Mouse (Mus musculus): ENCODE results near the gene Tsc22d2. TPM values are rescaled to one million over a fixed set of nuclear protein-coding genes. Genes with fewer than 3 reads are reported as not detected.
"Not testable (repeated sequence)": the region's sequence is repeated elsewhere in the genome, so short reads cannot be mapped to it uniquely, and the experiment has no call there.

Gene Tsc22d2
- total and polyA plus RNA-seq, 2 experiments: 6.7 to 7.7 TPM

- TF ChIP-seq POLR2A (IDR thresholded peaks at IDR 0.05; ENCODE audit: extremely low read depth, insufficient read depth, low read length): no peak
- TF ChIP-seq CTCF (IDR thresholded peaks at IDR 0.05; ENCODE audit: low read depth, low read length): peak; percentile 25; the same call in 1 of the 2 replicates
- DNase-seq (ENCODE audit: extremely low read depth, low read depth, low spot score): peak; percentile 37
- H3K27me3 ChIP-seq (ENCODE audit: control insufficient read depth, insufficient read depth, low read length): no peaks in the 10 kb centered on the region
These were observed 33.7 kb downstream of the Tsc22d2 start for GRCm38 (mm10) chr3:58448230-58448629.

GRCm38 (mm10) chr3:58449487-58449886 is 35.0 kb downstream of the Tsc22d2 start:
- no peaks in the 10 kb centered on the region for H3K27me3 ChIP-seq (ENCODE audit: control insufficient read depth, insufficient read depth, low read length)
- no peak for TF ChIP-seq CTCF (IDR thresholded peaks at IDR 0.05; ENCODE audit: low read depth, low read length)
- no peak for TF ChIP-seq POLR2A (IDR thresholded peaks at IDR 0.05; ENCODE audit: extremely low read depth, insufficient read depth, low read length)
- 92% methylated on average over 3 of the region's 3 CpGs for WGBS
- H3K4me3 ChIP-seq (ENCODE audit: insufficient read depth, low read depth, low read length): no peak overlapping the region
- H3K36me3 ChIP-seq (ENCODE audit: control insufficient read depth, insufficient read depth, low read length): peaks cover 2% of the 10 kb centered on the region; the same call in 1 of the 2 replicates
- no peak for DNase-seq (ENCODE audit: extremely low read depth, low read depth, low spot score)
- peaks cover 10% of the 10 kb centered on the region; the same call in 1 of the 2 replicates for H3K4me1 ChIP-seq (ENCODE audit: control insufficient read depth, insufficient read depth, low read length)
- no peaks in the 10 kb centered on the region; the same call in 1 of the 2 replicates for H3K79me2 ChIP-seq (ENCODE audit: control insufficient read depth, insufficient read depth, low read length)
- H3K9ac ChIP-seq (ENCODE audit: low read depth, low read length): no peak overlapping the region
- H3K27ac ChIP-seq (replicated peaks; ENCODE audit: insufficient read depth, low read depth, low read length): no peak overlapping the region

More at GRCm38 (mm10) chr3:58448230-58448629, 33.7 kb downstream of the Tsc22d2 start:
- no peaks in the 10 kb centered on the region; the same call in 1 of the 2 replicates for H3K79me2 ChIP-seq (ENCODE audit: control insufficient read depth, insufficient read depth, low read length)
- no peak overlapping the region for H3K27ac ChIP-seq (replicated peaks; ENCODE audit: insufficient read depth, low read depth, low read length)
- 77% methylated on average over 2 of the region's 2 CpGs for WGBS
- H3K4me3 ChIP-seq (ENCODE audit: insufficient read depth, low read depth, low read length): no peak overlapping the region
- H3K9ac ChIP-seq (ENCODE audit: low read depth, low read length): no peak overlapping the region
- H3K36me3 ChIP-seq (ENCODE audit: control insufficient read depth, insufficient read depth, low read length): peaks cover 2% of the 10 kb centered on the region; the same call in 1 of the 2 replicates
- peaks cover 2% of the 10 kb centered on the region; the same call in 1 of the 2 replicates for H3K4me1 ChIP-seq (ENCODE audit: control insufficient read depth, insufficient read depth, low read length)

DNA sequence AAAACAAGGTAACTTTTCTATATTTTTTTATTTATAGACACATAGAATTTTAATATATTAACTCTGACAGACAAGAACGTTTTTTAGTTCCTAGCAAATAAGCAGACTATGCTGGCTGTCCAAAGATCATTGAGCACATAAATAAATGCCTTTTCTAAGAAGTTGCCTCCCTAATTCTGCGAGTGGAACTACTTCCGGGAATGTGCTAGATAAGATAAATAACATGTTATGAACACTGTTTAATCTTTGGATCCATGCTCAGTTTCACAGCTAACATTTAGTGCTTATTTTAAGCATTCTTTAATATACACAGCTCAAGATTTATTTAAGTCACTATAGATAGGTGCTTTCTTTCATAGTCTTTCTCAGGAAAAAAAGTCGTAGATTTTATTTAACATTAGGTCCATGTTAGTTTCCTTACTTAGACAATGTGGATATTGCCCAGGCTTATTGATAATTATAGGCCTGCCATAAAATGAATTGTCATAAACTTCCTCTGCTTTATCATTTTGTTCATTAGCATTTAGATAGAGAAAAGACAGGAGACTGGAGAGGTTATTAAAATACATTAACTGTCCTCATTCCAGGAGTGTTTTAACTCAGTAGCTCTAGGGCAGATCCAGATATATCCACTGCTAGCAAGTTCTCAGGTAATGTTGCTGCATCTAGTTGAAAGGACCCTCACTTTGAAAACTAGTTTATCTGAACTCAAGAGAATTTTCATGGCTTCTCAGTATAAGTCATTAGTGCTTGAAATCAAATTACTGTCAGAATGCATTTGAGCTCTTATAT is 40.1 kb downstream of the Tsc22d2 start:
- H3K4me1 ChIP-seq (ENCODE audit: control insufficient read depth, insufficient read depth, low read length): peaks cover 11% of the 10 kb centered on the region; the same call in 1 of the 2 replicates
- H3K36me3 ChIP-seq (ENCODE audit: control insufficient read depth, insufficient read depth, low read length): peaks cover 5% of the 10 kb centered on the region; the same call in 1 of the 2 replicates
- H3K4me3 ChIP-seq (ENCODE audit: insufficient read depth, low read depth, low read length): no peak overlapping the region
- no peak for DNase-seq (ENCODE audit: extremely low read depth, low read depth, low spot score)
- H3K27me3 ChIP-seq (ENCODE audit: control insufficient read depth, insufficient read depth, low read length): no peaks in the 10 kb centered on the region
- H3K27ac ChIP-seq (replicated peaks; ENCODE audit: insufficient read depth, low read depth, low read length): no peak overlapping the region
- no peak overlapping the region for H3K9ac ChIP-seq (ENCODE audit: low read depth, low read length)
- TF ChIP-seq POLR2A (IDR thresholded peaks at IDR 0.05; ENCODE audit: extremely low read depth, insufficient read depth, low read length) (no peak), CTCF (IDR thresholded peaks at IDR 0.05; ENCODE audit: low read depth, low read length) (no peak)
- no peaks in the 10 kb centered on the region; the same call in 1 of the 2 replicates for H3K79me2 ChIP-seq (ENCODE audit: control insufficient read depth, insufficient read depth, low read length)
- 27% methylated on average over 4 of the region's 4 CpGs for WGBS

DNA sequence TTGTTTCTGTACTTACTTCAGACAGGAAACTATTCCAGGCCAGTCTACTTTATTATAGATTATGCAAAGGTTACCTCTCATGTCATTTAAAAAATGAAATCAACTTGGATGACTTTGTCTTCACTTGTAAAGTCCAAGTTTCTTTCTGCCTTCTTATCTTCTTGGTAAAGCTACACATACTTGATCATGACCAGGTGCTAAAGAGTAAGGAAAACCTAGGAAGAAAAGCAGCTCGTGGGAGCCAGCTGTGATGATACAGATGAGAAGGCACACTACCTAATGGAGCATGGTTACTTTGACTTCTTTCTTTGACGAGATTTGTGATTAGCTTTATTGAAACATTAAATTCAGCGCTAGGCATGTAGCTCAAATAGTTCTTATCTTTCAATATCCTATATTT is 40.7 kb downstream of the Tsc22d2 start:
- Histone ChIP-seq H3K36me3 (ENCODE audit: control insufficient read depth, insufficient read depth, low read length) (peaks cover 9% of the 10 kb centered on the region), H3K9ac (ENCODE audit: low read depth, low read length) (no peak overlapping the region), H3K27me3 (ENCODE audit: control insufficient read depth, insufficient read depth, low read length) (no peaks in the 10 kb centered on the region), H3K4me3 (ENCODE audit: insufficient read depth, low read depth, low read length) (no peak overlapping the region), H3K79me2 (ENCODE audit: control insufficient read depth, insufficient read depth, low read length) (no peaks in the 10 kb centered on the region; the same call in 1 of the 2 replicates), H3K27ac (replicated peaks; ENCODE audit: insufficient read depth, low read depth, low read length) (no peak overlapping the region), H3K4me1 (ENCODE audit: control insufficient read depth, insufficient read depth, low read length) (peaks cover 9% of the 10 kb centered on the region; the same call in 1 of the 2 replicates)
- TF ChIP-seq POLR2A (IDR thresholded peaks at IDR 0.05; ENCODE audit: extremely low read depth, insufficient read depth, low read length): no peak
- no peak for TF ChIP-seq CTCF (IDR thresholded peaks at IDR 0.05; ENCODE audit: low read depth, low read length)
- no peak for DNase-seq (ENCODE audit: extremely low read depth, low read depth, low spot score)
- WGBS: 95% methylated on average over 3 of the region's 3 CpGs

- Histone ChIP-seq H3K79me2 (ENCODE audit: control insufficient read depth, insufficient read depth, low read length) (no peaks in the 10 kb centered on the region), H3K9ac (ENCODE audit: low read depth, low read length) (no peak overlapping the region), H3K36me3 (ENCODE audit: control insufficient read depth, insufficient read depth, low read length) (no peaks in the 10 kb centered on the region), H3K27ac (replicated peaks; ENCODE audit: insufficient read depth, low read depth, low read length) (no peak overlapping the region), H3K4me1 (ENCODE audit: control insufficient read depth, insufficient read depth, low read length) (no peaks in the 10 kb centered on the region), H3K4me3 (ENCODE audit: insufficient read depth, low read depth, low read length) (no peak overlapping the region), H3K27me3 (ENCODE audit: control insufficient read depth, insufficient read depth, low read length) (no peaks in the 10 kb centered on the region)
- WGBS: 74% methylated on average over 9 of the region's 9 CpGs
- DNase-seq (ENCODE audit: extremely low read depth, low read depth, low spot score): no peak
- TF ChIP-seq CTCF (IDR thresholded peaks at IDR 0.05; ENCODE audit: low read depth, low read length): no peak
- no peak for TF ChIP-seq POLR2A (IDR thresholded peaks at IDR 0.05; ENCODE audit: extremely low read depth, insufficient read depth, low read length)
These were observed 55.3 kb downstream of the Tsc22d2 start for GRCm38 (mm10) chr3:58469655-58470437.

DNA sequence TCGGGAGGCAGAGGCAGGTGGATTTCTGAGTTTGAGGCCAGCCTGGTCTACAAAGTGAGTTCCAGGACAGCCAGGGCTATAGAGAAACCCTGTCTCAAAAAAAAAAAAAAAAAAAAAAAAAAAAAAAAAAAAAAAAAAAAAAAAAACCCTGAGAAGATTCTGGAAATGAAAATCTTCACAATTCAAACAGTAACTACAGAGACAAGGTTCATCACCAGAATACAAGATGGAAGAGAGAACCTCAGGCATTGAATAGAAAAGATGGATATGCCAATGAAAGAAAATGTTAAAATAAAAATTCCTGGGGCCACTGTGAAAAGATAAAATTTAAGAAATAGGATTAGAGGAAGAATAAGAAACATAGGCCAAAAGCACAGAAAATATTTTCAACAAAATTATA is 60.8 kb downstream of the Tsc22d2 start:
- H3K4me3 ChIP-seq (ENCODE audit: insufficient read depth, low read depth, low read length); H3K4me1 ChIP-seq (ENCODE audit: control insufficient read depth, insufficient read depth, low read length); H3K36me3 ChIP-seq (ENCODE audit: control insufficient read depth, insufficient read depth, low read length); H3K27ac ChIP-seq (replicated peaks; ENCODE audit: insufficient read depth, low read depth, low read length); H3K79me2 ChIP-seq (ENCODE audit: control insufficient read depth, insufficient read depth, low read length); H3K27me3 ChIP-seq (ENCODE audit: control insufficient read depth, insufficient read depth, low read length); H3K9ac ChIP-seq (ENCODE audit: low read depth, low read length); DNase-seq (ENCODE audit: extremely low read depth, low read depth, low spot score): not testable (repeated sequence)
- WGBS: 89% methylated on average over 1 of the region's 1 CpGs

Measured in liver, adult 2 months (tissue).